Mouse (Mus musculus) neural tube, embryonic 14.5 days (tissue): ENCODE measurements around the gene Fam222a. TPM values are rescaled to one million over a fixed set of nuclear protein-coding genes. Genes with fewer than 3 reads are reported as not detected.

Experiments
- ATAC-seq: fragments of 200-750 bp; cut with Nextera tagmentation; 2 replicates; pipeline ENCODE4 v1.8.0; 2017; ENCODE audit warnings: low read depth, mild to moderate bottlenecking, moderate TSS enrichment, moderate library complexity
- H3K27ac ChIP-seq: fragments of 300-500 bp; sonication (generic); 2 replicates; pipeline ENCODE4 v1.5.1; 2014; ENCODE audit warnings: low read depth, mild to moderate bottlenecking, control low read depth, low read length, moderate library complexity, mixed read lengths
- H3K27me3 ChIP-seq: fragments of 300-500 bp; sonication (generic); 2 replicates; pipeline ENCODE4 v1.6.1; 2014; ENCODE audit warnings: low read length; ENCODE audit not compliant: control insufficient read depth, insufficient read depth
- H3K36me3 ChIP-seq: fragments of 300-500 bp; sonication (generic); 2 replicates; pipeline ENCODE4 v1.6.1; 2014; ENCODE audit warnings: low read length, mixed read lengths; ENCODE audit not compliant: control insufficient read depth, insufficient read depth
- H3K4me1 ChIP-seq: fragments of 300-500 bp; sonication (generic); 2 replicates; pipeline ENCODE4 v1.6.1; 2014; ENCODE audit warnings: low read length; ENCODE audit not compliant: control insufficient read depth, insufficient read depth
- H3K4me2 ChIP-seq: fragments of 300-500 bp; sonication (generic); 2 replicates; pipeline ENCODE4 v1.6.1; 2014; ENCODE audit warnings: mild to moderate bottlenecking, low read depth, low read length, control low read depth
- H3K4me3 ChIP-seq: fragments of 300-500 bp; sonication (generic); 2 replicates; pipeline ENCODE4 v1.5.1; 2014; ENCODE audit warnings: low read depth, low read length, control low read depth, mixed read lengths
- H3K9ac ChIP-seq: fragments of 300-500 bp; sonication (generic); replicated peaks from 2 replicates; pipeline ENCODE4 v1.6.1; 2014; ENCODE audit warnings: low read depth, mild to moderate bottlenecking, control low read depth, low read length, mixed read lengths
- H3K9me3 ChIP-seq: fragments of 300-500 bp; sonication (generic); 2 replicates; pipeline ENCODE4 v1.6.1; 2016; ENCODE audit warnings: low read length; ENCODE audit not compliant: control insufficient read depth
- WGBS: fragments of 180-500 bp; shearing (Covaris S2); extraction: QIAGEN DNeasy Blood & Tissue Kit; methylation state at CpG from one replicate; pipeline ENCODE4 v1.1.7; 2014; 5-methylcytosine and 5-hydroxymethylcytosine counted together
- polyA plus RNA-seq: library from polyadenylated mRNA; unstranded; fragments of >200 nt; fragmentation: Nextera tagmentation; extraction: Ambion mirVana; gene quantifications from 2 replicates; pipeline ENCODE4 v1.2.1, GENCODE M21; 2014

The Fam222a gene
- polyA plus RNA-seq, 1 experiment from 2014 or later = 7.0 TPM

- no peak overlapping the region for H3K4me2 ChIP-seq
- H3K27ac ChIP-seq = no peak overlapping the region
- 89% methylated on average over 5 of the region's 5 CpGs for WGBS
- no peak overlapping the region for H3K4me3 ChIP-seq
- H3K27me3 ChIP-seq = peaks cover 25% of the 10 kb centered on the region
- H3K4me1 ChIP-seq = 0 out of 2 replicates have a peak, but pooled peaks cover 6% of the 10 kb centered on the region
- H3K36me3 ChIP-seq = no peaks in the 10 kb centered on the region
- H3K9me3 ChIP-seq = no peaks in the 10 kb centered on the region
- H3K9ac ChIP-seq = no peak overlapping the region
- no peak for ATAC-seq
Observed at GRCm38 (mm10) chr5:114655721-114656120, 87.9 kb downstream of the Fam222a start.

DNA sequence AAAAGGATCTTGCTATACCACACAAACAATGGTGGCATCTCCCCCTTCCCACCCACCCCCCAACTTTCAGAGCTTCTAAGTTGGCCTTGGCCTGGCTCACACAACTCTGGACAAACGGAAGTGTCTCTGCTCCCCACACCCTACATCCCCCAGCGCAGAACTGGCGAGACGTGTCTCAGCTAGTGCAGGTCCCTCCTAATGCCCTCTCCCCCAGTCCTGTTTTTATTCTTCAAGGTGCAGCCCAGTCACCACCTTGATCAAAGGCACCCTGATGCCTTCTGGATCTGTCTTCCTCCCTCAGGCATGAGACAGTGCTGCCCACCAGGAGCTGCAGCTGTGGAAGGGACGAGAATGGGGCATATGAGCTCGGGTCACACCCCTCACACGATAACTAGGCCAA, 88.5 kb downstream of the Fam222a start:
- H3K9ac ChIP-seq = no peak overlapping the region
- H3K27me3 ChIP-seq = peaks cover 25% of the 10 kb centered on the region
- H3K4me2 ChIP-seq = no peak overlapping the region
- 77% methylated on average over 7 of the region's 7 CpGs for WGBS
- H3K27ac ChIP-seq = no peak overlapping the region
- ATAC-seq = no peak
- H3K4me3 ChIP-seq = no peak overlapping the region
- no peaks in the 10 kb centered on the region for H3K36me3 ChIP-seq
- H3K4me1 ChIP-seq = 0 out of 2 replicates have a peak, but pooled peaks cover 6% of the 10 kb centered on the region
- no peaks in the 10 kb centered on the region for H3K9me3 ChIP-seq

- ATAC-seq = no peak
- 31% methylated on average over 10 of the region's 10 CpGs for WGBS
- no peaks in the 10 kb centered on the region for H3K9me3 ChIP-seq
- H3K9ac ChIP-seq = no peak overlapping the region
- no peak overlapping the region; the same call in 1 of the 2 replicates for H3K4me3 ChIP-seq
- no peak overlapping the region for H3K27ac ChIP-seq
- H3K4me2 ChIP-seq = no peak overlapping the region
- H3K36me3 ChIP-seq = no peaks in the 10 kb centered on the region
- H3K27me3 ChIP-seq = peaks cover 25% of the 10 kb centered on the region
- 0 out of 2 replicates have a peak, but pooled peaks cover 6% of the 10 kb centered on the region for H3K4me1 ChIP-seq
Observed at GRCm38 (mm10) chr5:114657426-114657825, 89.6 kb downstream of the Fam222a start.

DNA sequence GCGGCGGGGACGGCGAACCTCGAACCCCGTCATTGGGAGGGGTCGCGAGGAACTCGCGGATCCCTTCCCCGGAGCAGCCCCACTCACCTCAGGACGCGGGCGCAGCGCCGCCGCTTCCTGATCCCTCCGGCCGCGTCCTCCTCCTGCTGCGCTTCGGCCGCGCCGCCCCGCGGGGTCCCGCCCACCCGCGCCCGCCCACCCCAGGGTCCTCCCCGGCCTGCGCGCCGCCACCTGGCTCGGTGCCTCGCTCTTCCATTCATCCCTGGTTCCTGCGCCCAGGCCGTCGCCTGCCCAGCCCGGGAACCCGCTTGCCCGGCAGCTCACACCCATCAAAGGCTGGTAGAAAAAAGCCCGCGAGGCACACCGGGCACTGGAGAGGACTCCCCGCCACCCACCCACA, 90.4 kb downstream of the Fam222a start, which contains the start of gene Trpv4:
Gene Trpv4 (minus strand): TSS at position 167 of the 400 bp plus-strand sequence.
- Histone ChIP-seq H3K4me2 (peak within 1 kb of the TSS; percentile 61), H3K9me3 (no peaks in the 10 kb centered on the region), H3K27me3 (peaks cover 25% of the 10 kb centered on the region), H3K4me1 (0 out of 2 replicates have a peak, but pooled peaks cover 6% of the 10 kb centered on the region), H3K4me3 (peak within 1 kb of the TSS; percentile 34), H3K9ac (peak within 1 kb of the TSS; percentile 44), H3K36me3 (no peaks in the 10 kb centered on the region), H3K27ac (no peak within 1 kb of the TSS)
- no peak for ATAC-seq
- under 1% methylated on average over 46 of the region's 47 CpGs for WGBS

GRCm38 (mm10) chr5:114661029-114661428, 93.2 kb downstream of the Fam222a start:
- peaks cover 20% of the 10 kb centered on the region for H3K27me3 ChIP-seq
- no peaks in the 10 kb centered on the region for H3K9me3 ChIP-seq
- WGBS = 70% methylated on average over 6 of the region's 6 CpGs

More at GRCm38 (mm10) chr5:114661029-114661428, 93.2 kb downstream of the Fam222a start:
- no peak for ATAC-seq
- Histone ChIP-seq H3K4me1 (0 out of 2 replicates have a peak, but pooled peaks cover 6% of the 10 kb centered on the region), H3K27ac (no peak overlapping the region), H3K4me3 (no peak overlapping the region), H3K9ac (no peak overlapping the region), H3K36me3 (no peaks in the 10 kb centered on the region), H3K4me2 (no peak overlapping the region)

Other genes starting within 250 kb of the Fam222a start
- 42.4 and 65.1 TPM in 2 replicates for gene Kctd10, start 187.5 kb upstream of the Fam222a start, polyA plus RNA-seq
- gene Ube3b, start 187.4 kb upstream of the Fam222a start, polyA plus RNA-seq = 46.7 and 53.3 TPM in 2 replicates
- 31.5 and 31.8 TPM in 2 replicates for gene Mmab, start 124.0 kb upstream of the Fam222a start, polyA plus RNA-seq
- gene Mvk, start 123.7 kb upstream of the Fam222a start, polyA plus RNA-seq = 71.9 and 78.7 TPM in 2 replicates
- 0.39 and 0.59 TPM in 2 replicates for gene Trpv4, start 90.4 kb downstream of the Fam222a start, polyA plus RNA-seq
- gene Gltp, start 123.0 kb downstream of the Fam222a start, polyA plus RNA-seq = 26.9 and 30.8 TPM in 2 replicates
- 15.2 and 16.2 TPM in 2 replicates for gene Tchp, start 139.7 kb downstream of the Fam222a start, polyA plus RNA-seq
- 38.8 and 52.1 TPM in 2 replicates for gene Ankrd13a, start 206.7 kb downstream of the Fam222a start, polyA plus RNA-seq
- 53.1 and 60.3 TPM in 2 replicates for gene Git2, start 207.5 kb downstream of the Fam222a start, polyA plus RNA-seq